ENCODE assay signal across 25 mouse cellular contexts in genomic region chr16:45956390-45956950, GRCm38 (mm10).
"Had no signal": no experiment of that assay in that cellular context is flagged by ENCODE, and none has a peak within 500 bp of the region (broad histone marks: within the 10 kb centered on the region; RNA-seq: fewer than 3 reads in every experiment).

No protein-coding gene starts in this region.

- H3K4me2 ChIP-seq: heart, embryonic 11.5 days; heart, embryonic 13.5 days; heart, embryonic 15.5 days; hindbrain, embryonic 13.5 days; intestine, embryonic 15.5 days; limb, embryonic 13.5 days; limb, embryonic 15.5 days; liver, embryonic 12.5 days had no signal

- H3K27ac ChIP-seq: heart, embryonic 13.5 days; heart, embryonic 15.5 days; hindbrain, embryonic 13.5 days; intestine, embryonic 15.5 days; layer of hippocampus, adult 2 months; left cerebral cortex, adult 2 months; limb, embryonic 13.5 days; limb, embryonic 15.5 days; liver, embryonic 12.5 days; liver, embryonic 14.5 days had no signal

- H3K4me3 ChIP-seq: heart, embryonic 13.5 days; heart, embryonic 15.5 days; hindbrain, embryonic 13.5 days; intestine, embryonic 15.5 days; layer of hippocampus, adult 2 months; left cerebral cortex, adult 2 months; limb, embryonic 13.5 days; limb, embryonic 15.5 days; liver, embryonic 12.5 days had no signal

- ATAC-seq: hindbrain, embryonic 16.5 days; inflammation-experienced regulatory T-cells, adult 6 months; intestine, embryonic 15.5 days; intestine, postnatal 0 days; liver, embryonic 12.5 days had no signal

- H3K36me3 ChIP-seq: heart, embryonic 13.5 days; heart, embryonic 15.5 days; hindbrain, embryonic 13.5 days; intestine, embryonic 15.5 days; limb, embryonic 13.5 days; limb, embryonic 15.5 days; liver, embryonic 12.5 days had no signal

- H3K27me3 ChIP-seq: heart, embryonic 13.5 days; heart, embryonic 15.5 days; hindbrain, embryonic 13.5 days; intestine, embryonic 15.5 days; limb, embryonic 13.5 days; limb, embryonic 15.5 days; liver, embryonic 12.5 days had no signal

- H3K9ac ChIP-seq: heart, embryonic 13.5 days; heart, embryonic 15.5 days; hindbrain, embryonic 13.5 days; intestine, embryonic 15.5 days; limb, embryonic 13.5 days; limb, embryonic 15.5 days; liver, embryonic 12.5 days; liver, embryonic 14.5 days had no signal

- H3K9me3 ChIP-seq: heart, embryonic 13.5 days; heart, embryonic 15.5 days; hindbrain, embryonic 13.5 days; intestine, embryonic 15.5 days; limb, embryonic 13.5 days; limb, embryonic 15.5 days; liver, embryonic 12.5 days had no signal

- DNase-seq: gastrocnemius, postnatal 14 days; gastrocnemius, postnatal 36 days; heart, adult 18-20 months; heart, postnatal 14 days; heart, postnatal 36 days; kidney, adult 18-20 months; kidney, adult 8-10 months; kidney, postnatal 10 days; kidney, postnatal 25 days; kidney, postnatal 4 days; left cerebral cortex, postnatal 4 days had no signal

- H3K4me1 ChIP-seq: heart, embryonic 13.5 days; heart, embryonic 15.5 days; hindbrain, embryonic 13.5 days; intestine, embryonic 15.5 days; limb, embryonic 13.5 days; limb, embryonic 15.5 days; liver, embryonic 12.5 days had no signal
